Mouse (Mus musculus): Measurements from ENCODE around the gene Dolpp1. TPM values are rescaled to one million over a fixed set of nuclear protein-coding genes. Genes with fewer than 3 reads are reported as not detected.

Gene Dolpp1
- polyA plus RNA-seq, 1 experiment from 2014 or later: 48.1 TPM

- WGBS: 82% methylated on average over 6 of the region's 6 CpGs
- no peak for DNase-seq (ENCODE audit: low spot score)
- H3K4me3 ChIP-seq (ENCODE audit: low read depth, low read length): no peak overlapping the region
- no peak overlapping the region for H3K27ac ChIP-seq (ENCODE audit: low read depth, low read length)
- no peak for ATAC-seq
- H3K9ac ChIP-seq (ENCODE audit: low read length): peak overlapping the region; percentile 32; the same call in 1 of the 2 replicates
- no peak overlapping the region for H3K4me2 ChIP-seq (ENCODE audit: low read length)
- 0 out of 2 replicates have a peak, but pooled peaks cover 5% of the 10 kb centered on the region for H3K36me3 ChIP-seq (ENCODE audit: control insufficient read depth, insufficient read depth, low read length)
- H3K4me1 ChIP-seq (ENCODE audit: control insufficient read depth, insufficient read depth, low read length): peaks cover 10% of the 10 kb centered on the region
- no peaks in the 10 kb centered on the region for H3K9me3 ChIP-seq (replicated peaks; ENCODE audit: control insufficient read depth, low read length)
- no peaks in the 10 kb centered on the region for H3K27me3 ChIP-seq (replicated peaks; ENCODE audit: control insufficient read depth, insufficient read depth, low read length)
Measured at GRCm38 (mm10) chr2:30418259-30418658, 26.2 kb downstream of the Dolpp1 start.

GRCm38 (mm10) chr2:30419112-30419511 is 27.1 kb downstream of the Dolpp1 start:
- 0 out of 2 replicates have a peak overlapping the region, but pooled peaks have one; percentile 7 for H3K4me2 ChIP-seq (ENCODE audit: low read length)
- H3K36me3 ChIP-seq (ENCODE audit: control insufficient read depth, insufficient read depth, low read length): 0 out of 2 replicates have a peak, but pooled peaks cover 5% of the 10 kb centered on the region
- H3K4me1 ChIP-seq (ENCODE audit: control insufficient read depth, insufficient read depth, low read length): peaks cover 10% of the 10 kb centered on the region
- H3K27me3 ChIP-seq (replicated peaks; ENCODE audit: control insufficient read depth, insufficient read depth, low read length): no peaks in the 10 kb centered on the region
- 34% methylated on average over 10 of the region's 10 CpGs for WGBS
- H3K4me3 ChIP-seq (ENCODE audit: low read depth, low read length): no peak overlapping the region
- no peak overlapping the region; the same call in 1 of the 2 replicates for H3K27ac ChIP-seq (ENCODE audit: low read depth, low read length)
- no peaks in the 10 kb centered on the region for H3K9me3 ChIP-seq (replicated peaks; ENCODE audit: control insufficient read depth, low read length)
- peak overlapping the region; percentile 41; the same call in 1 of the 2 replicates for H3K9ac ChIP-seq (ENCODE audit: low read length)
- no peak for ATAC-seq
- no peak for DNase-seq (ENCODE audit: low spot score)

GRCm38 (mm10) chr2:30421432-30421831 is 29.4 kb downstream of the Dolpp1 start:
- H3K9me3 ChIP-seq (replicated peaks; ENCODE audit: control insufficient read depth, low read length): no peaks in the 10 kb centered on the region
- DNase-seq (ENCODE audit: low spot score): no peak
- peaks cover 9% of the 10 kb centered on the region for H3K36me3 ChIP-seq (ENCODE audit: control insufficient read depth, insufficient read depth, low read length)
- H3K4me1 ChIP-seq (ENCODE audit: control insufficient read depth, insufficient read depth, low read length): peaks cover 7% of the 10 kb centered on the region
- no peak overlapping the region for H3K9ac ChIP-seq (ENCODE audit: low read length)
- 86% methylated on average over 4 of the region's 4 CpGs for WGBS
- H3K27ac ChIP-seq (ENCODE audit: low read depth, low read length): no peak overlapping the region
- H3K4me2 ChIP-seq (ENCODE audit: low read length): no peak overlapping the region
- ATAC-seq: no peak
- no peak overlapping the region for H3K4me3 ChIP-seq (ENCODE audit: low read depth, low read length)
- H3K27me3 ChIP-seq (replicated peaks; ENCODE audit: control insufficient read depth, insufficient read depth, low read length): no peaks in the 10 kb centered on the region

GRCm38 (mm10) chr2:30429156-30429555 is 37.1 kb downstream of the Dolpp1 start:
- no peaks in the 10 kb centered on the region for H3K9me3 ChIP-seq (replicated peaks; ENCODE audit: control insufficient read depth, low read length)
- H3K4me1 ChIP-seq (ENCODE audit: control insufficient read depth, insufficient read depth, low read length): no peaks in the 10 kb centered on the region
- peaks cover 79% of the 10 kb centered on the region for H3K36me3 ChIP-seq (ENCODE audit: control insufficient read depth, insufficient read depth, low read length)
- no peaks in the 10 kb centered on the region for H3K27me3 ChIP-seq (replicated peaks; ENCODE audit: control insufficient read depth, insufficient read depth, low read length)
- no peak overlapping the region for H3K4me3 ChIP-seq (ENCODE audit: low read depth, low read length)
- H3K4me2 ChIP-seq (ENCODE audit: low read length): no peak overlapping the region
- ATAC-seq (no peak), DNase-seq (ENCODE audit: low spot score) (no peak)
- no peak overlapping the region for H3K9ac ChIP-seq (ENCODE audit: low read length)
- H3K27ac ChIP-seq (ENCODE audit: low read depth, low read length): no peak overlapping the region

DNA sequence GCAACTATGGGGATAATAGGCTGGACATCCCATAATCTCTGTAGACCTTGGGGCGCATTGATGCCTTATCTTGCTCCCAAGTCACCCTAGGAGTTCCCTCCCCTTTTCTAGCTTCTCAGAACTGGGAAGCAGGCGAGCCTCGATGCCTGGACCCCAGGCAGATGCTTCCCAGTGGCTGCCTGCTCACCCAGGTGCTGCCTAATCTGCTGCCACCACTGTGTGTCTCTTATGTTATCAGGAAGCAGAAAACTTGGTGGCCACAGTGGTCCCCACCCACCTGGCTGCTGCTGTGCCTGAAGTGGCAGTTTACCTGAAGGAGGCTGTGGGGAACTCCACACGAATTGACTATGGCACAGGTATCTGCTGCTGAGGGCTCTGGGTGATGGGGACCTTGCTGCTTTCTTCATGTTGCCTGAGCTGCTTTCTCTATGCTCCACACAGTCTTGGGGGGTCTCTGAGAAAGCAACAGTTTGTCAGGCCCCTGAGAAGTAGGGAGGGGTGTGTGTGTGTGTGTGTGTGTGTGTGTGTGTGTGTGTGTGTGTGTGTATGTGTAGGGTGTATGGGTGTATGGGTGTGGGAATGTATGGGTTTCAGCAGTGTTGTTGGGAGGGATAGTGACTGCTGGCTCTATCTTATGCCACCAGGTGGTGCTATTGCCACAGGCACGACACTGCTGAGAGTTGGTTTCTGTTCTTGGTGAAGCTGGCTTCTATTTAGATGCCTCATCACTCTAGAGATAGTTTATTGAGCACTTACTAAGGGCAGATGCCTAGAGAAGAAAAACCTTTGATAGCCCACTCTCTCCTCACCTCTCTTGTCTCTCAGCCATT is 43.5 kb downstream of the Dolpp1 start:
- no peak overlapping the region for H3K27ac ChIP-seq (ENCODE audit: low read depth, low read length)
- peak; percentile 74 for ATAC-seq
- peaks cover 77% of the 10 kb centered on the region for H3K36me3 ChIP-seq (ENCODE audit: control insufficient read depth, insufficient read depth, low read length)
- WGBS: 52% methylated on average over 5 of the region's 5 CpGs
- H3K4me2 ChIP-seq (ENCODE audit: low read length): no peak overlapping the region
- H3K9me3 ChIP-seq (replicated peaks; ENCODE audit: control insufficient read depth, low read length): no peaks in the 10 kb centered on the region
- no peaks in the 10 kb centered on the region for H3K27me3 ChIP-seq (replicated peaks; ENCODE audit: control insufficient read depth, insufficient read depth, low read length)
- DNase-seq (ENCODE audit: low spot score): peak; percentile 85
- no peak overlapping the region for H3K9ac ChIP-seq (ENCODE audit: low read length)
- no peak overlapping the region for H3K4me3 ChIP-seq (ENCODE audit: low read depth, low read length)
- peaks cover under 1% of the 10 kb centered on the region; the same call in 1 of the 2 replicates for H3K4me1 ChIP-seq (ENCODE audit: control insufficient read depth, insufficient read depth, low read length)

GRCm38 (mm10) chr2:30436156-30436545 is 44.1 kb downstream of the Dolpp1 start:
- H3K9ac ChIP-seq (ENCODE audit: low read length): no peak overlapping the region
- no peaks in the 10 kb centered on the region for H3K9me3 ChIP-seq (replicated peaks; ENCODE audit: control insufficient read depth, low read length)
- H3K36me3 ChIP-seq (ENCODE audit: control insufficient read depth, insufficient read depth, low read length): peaks cover 71% of the 10 kb centered on the region
- no peak overlapping the region for H3K27ac ChIP-seq (ENCODE audit: low read depth, low read length)
- H3K4me1 ChIP-seq (ENCODE audit: control insufficient read depth, insufficient read depth, low read length): peaks cover 5% of the 10 kb centered on the region
- H3K27me3 ChIP-seq (replicated peaks; ENCODE audit: control insufficient read depth, insufficient read depth, low read length): no peaks in the 10 kb centered on the region
- no peak overlapping the region for H3K4me2 ChIP-seq (ENCODE audit: low read length)
- DNase-seq (ENCODE audit: low spot score) (no peak), ATAC-seq (0 out of 2 replicates have a peak, but pooled peaks have one; percentile 11)
- no peak overlapping the region for H3K4me3 ChIP-seq (ENCODE audit: low read depth, low read length)
- WGBS: 74% methylated on average over 5 of the region's 5 CpGs

GRCm38 (mm10) chr2:30436809-30437208 is 44.8 kb downstream of the Dolpp1 start:
- no peaks in the 10 kb centered on the region for H3K27me3 ChIP-seq (replicated peaks; ENCODE audit: control insufficient read depth, insufficient read depth, low read length)
- peaks cover 12% of the 10 kb centered on the region for H3K4me1 ChIP-seq (ENCODE audit: control insufficient read depth, insufficient read depth, low read length)
- DNase-seq (ENCODE audit: low spot score): no peak
- whole genome bisulfite sequencing: 85% methylated on average over 4 of the region's 4 CpGs
- H3K36me3 ChIP-seq (ENCODE audit: control insufficient read depth, insufficient read depth, low read length): peaks cover 64% of the 10 kb centered on the region
- H3K9ac ChIP-seq (ENCODE audit: low read length): no peak overlapping the region
- no peak overlapping the region for H3K4me3 ChIP-seq (ENCODE audit: low read depth, low read length)
- H3K4me2 ChIP-seq (ENCODE audit: low read length): no peak overlapping the region
- ATAC-seq: no peak
- no peak overlapping the region for H3K27ac ChIP-seq (ENCODE audit: low read depth, low read length)
- no peaks in the 10 kb centered on the region for H3K9me3 ChIP-seq (replicated peaks; ENCODE audit: control insufficient read depth, low read length)

DNA sequence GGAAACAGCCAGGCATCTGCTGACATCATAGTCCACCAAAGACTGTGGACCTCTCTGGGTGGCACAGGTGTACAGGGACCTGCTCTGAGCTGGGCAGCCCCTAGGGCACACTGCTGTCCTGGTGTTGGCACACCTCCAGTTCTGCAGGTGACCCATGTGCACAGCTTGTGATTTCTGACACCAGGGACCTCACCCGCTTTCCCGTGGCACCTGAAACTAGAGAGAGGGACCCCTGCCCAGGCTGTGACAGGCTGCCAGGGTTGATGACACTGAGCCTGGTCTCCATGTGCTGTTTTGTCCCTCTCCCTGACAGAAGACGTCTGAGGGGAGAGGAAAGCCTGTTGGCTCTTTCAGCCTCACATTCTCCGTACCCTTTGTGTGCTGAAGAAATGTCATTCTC is 45.7 kb downstream of the Dolpp1 start:
- Histone ChIP-seq H3K36me3 (ENCODE audit: control insufficient read depth, insufficient read depth, low read length) (peaks cover 55% of the 10 kb centered on the region), H3K4me3 (ENCODE audit: low read depth, low read length) (no peak overlapping the region), H3K9me3 (replicated peaks; ENCODE audit: control insufficient read depth, low read length) (no peaks in the 10 kb centered on the region), H3K27ac (ENCODE audit: low read depth, low read length) (no peak overlapping the region), H3K27me3 (replicated peaks; ENCODE audit: control insufficient read depth, insufficient read depth, low read length) (no peaks in the 10 kb centered on the region), H3K9ac (ENCODE audit: low read length) (no peak overlapping the region), H3K4me1 (ENCODE audit: control insufficient read depth, insufficient read depth, low read length) (peaks cover 22% of the 10 kb centered on the region), H3K4me2 (ENCODE audit: low read length) (no peak overlapping the region)
- ATAC-seq (no peak), DNase-seq (ENCODE audit: low spot score) (no peak)
- 86% methylated on average over 4 of the region's 4 CpGs for WGBS

DNA sequence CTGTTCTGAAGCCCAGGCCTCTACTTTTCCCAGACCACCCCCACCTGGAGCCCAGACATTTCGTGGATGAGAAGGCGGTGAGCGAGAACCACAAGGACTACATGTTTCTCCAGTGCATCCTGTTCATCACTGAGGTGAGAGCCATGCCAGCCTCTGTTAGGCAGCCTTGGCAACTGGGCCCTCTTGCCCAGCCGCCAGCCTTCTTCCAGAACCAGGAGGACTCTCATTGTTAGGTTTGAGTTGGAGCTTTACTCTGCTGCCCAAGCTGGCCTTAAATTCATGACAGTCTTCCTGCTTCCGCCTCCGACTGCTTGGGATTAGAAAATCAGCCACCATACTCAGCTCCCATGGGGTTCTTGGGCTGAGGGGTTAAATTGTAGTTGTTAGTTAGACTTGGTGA is 47.6 kb downstream of the Dolpp1 start:
- DNase-seq (ENCODE audit: low spot score): no peak

More for the DNA sequence above, 47.6 kb downstream of the Dolpp1 start:
- no peaks in the 10 kb centered on the region for H3K27me3 ChIP-seq (replicated peaks; ENCODE audit: control insufficient read depth, insufficient read depth, low read length)
- H3K4me1 ChIP-seq (ENCODE audit: control insufficient read depth, insufficient read depth, low read length): peaks cover 23% of the 10 kb centered on the region
- H3K27ac ChIP-seq (ENCODE audit: low read depth, low read length): no peak overlapping the region
- H3K9ac ChIP-seq (ENCODE audit: low read length): no peak overlapping the region
- no peak for ATAC-seq
- 93% methylated on average over 6 of the region's 6 CpGs for WGBS
- H3K9me3 ChIP-seq (replicated peaks; ENCODE audit: control insufficient read depth, low read length): no peaks in the 10 kb centered on the region
- H3K36me3 ChIP-seq (ENCODE audit: control insufficient read depth, insufficient read depth, low read length): peaks cover 55% of the 10 kb centered on the region
- H3K4me2 ChIP-seq (ENCODE audit: low read length): no peak overlapping the region
- no peak overlapping the region for H3K4me3 ChIP-seq (ENCODE audit: low read depth, low read length)

All from forebrain, embryonic 14.5 days (tissue).